Mouse (Mus musculus): Measurements from ENCODE around the gene Map1lc3a. TPM values are rescaled to one million over a fixed set of nuclear protein-coding genes. Genes with fewer than 3 reads are reported as not detected.
A peak's percentile ranks its signal among the peaks of the same experiment; 100 is the strongest.

The Map1lc3a gene
- polyA plus RNA-seq, 1 experiment from 2014 or later: 68.0 TPM

- TF ChIP-seq EP300 (IDR thresholded peaks at IDR 0.05; ENCODE audit: low read depth) (no peak), CTCF (IDR thresholded peaks at IDR 0.05; ENCODE audit: low read depth) (no peak)
- H3K36me3 ChIP-seq (replicated peaks; ENCODE audit: insufficient read depth, low read length): peaks cover 6% of the 10 kb centered on the region
- H3K4me3 ChIP-seq (ENCODE audit: low read depth, low read length): no peak overlapping the region
- no peak for DNase-seq
- no peaks in the 10 kb centered on the region for H3K27me3 ChIP-seq (ENCODE audit: insufficient read depth, low read length)
- 0 out of 2 replicates have a peak overlapping the region, but pooled peaks have one; percentile 11 for H3K27ac ChIP-seq (ENCODE audit: low read depth)
- peaks cover 5% of the 10 kb centered on the region for H3K4me1 ChIP-seq (ENCODE audit: insufficient read depth)
- no peak overlapping the region for H3K9ac ChIP-seq (replicated peaks)
- H3K4me2 ChIP-seq (ENCODE audit: low read depth, low read length): no peak overlapping the region
- no peaks in the 10 kb centered on the region for H3K9me3 ChIP-seq (ENCODE audit: low read length)
- no peak for ATAC-seq
- WGBS (ENCODE audit: insufficient replicate concordance): 78% methylated on average over 2 of the region's 2 CpGs
Observed at GRCm38 (mm10) chr2:155318618-155319017, 42.5 kb downstream of the Map1lc3a start.

GRCm38 (mm10) chr2:155320596-155320995 lies 44.5 kb downstream of the Map1lc3a start:
- Histone ChIP-seq H3K9me3 (ENCODE audit: low read length) (no peaks in the 10 kb centered on the region), H3K27ac (ENCODE audit: low read depth) (no peak overlapping the region), H3K27me3 (ENCODE audit: insufficient read depth, low read length) (no peaks in the 10 kb centered on the region), H3K4me1 (ENCODE audit: insufficient read depth) (peaks cover 5% of the 10 kb centered on the region), H3K4me3 (ENCODE audit: low read depth, low read length) (no peak overlapping the region), H3K9ac (replicated peaks) (no peak overlapping the region), H3K4me2 (ENCODE audit: low read depth, low read length) (no peak overlapping the region), H3K36me3 (replicated peaks; ENCODE audit: insufficient read depth, low read length) (0 out of 2 replicates have a peak, but pooled peaks cover 2% of the 10 kb centered on the region)
- ATAC-seq (peak; percentile 94), DNase-seq (peak; percentile 51)
- 49% methylated on average over 5 of the region's 5 CpGs for WGBS (ENCODE audit: insufficient replicate concordance)
- no peak for TF ChIP-seq CTCF (IDR thresholded peaks at IDR 0.05; ENCODE audit: low read depth)
- no peak for TF ChIP-seq EP300 (IDR thresholded peaks at IDR 0.05; ENCODE audit: low read depth)

- H3K36me3 ChIP-seq (replicated peaks; ENCODE audit: insufficient read depth, low read length): peaks cover 20% of the 10 kb centered on the region
- WGBS (ENCODE audit: insufficient replicate concordance): 90% methylated on average over 4 of the region's 4 CpGs
- H3K4me1 ChIP-seq (ENCODE audit: insufficient read depth): no peaks in the 10 kb centered on the region; the same call in 1 of the 2 replicates
- no peak overlapping the region for H3K4me2 ChIP-seq (ENCODE audit: low read depth, low read length)
- no peaks in the 10 kb centered on the region for H3K9me3 ChIP-seq (ENCODE audit: low read length)
- H3K27me3 ChIP-seq (ENCODE audit: insufficient read depth, low read length): no peaks in the 10 kb centered on the region
- no peak overlapping the region for H3K4me3 ChIP-seq (ENCODE audit: low read depth, low read length)
- no peak for TF ChIP-seq CTCF (IDR thresholded peaks at IDR 0.05; ENCODE audit: low read depth)
- TF ChIP-seq EP300 (IDR thresholded peaks at IDR 0.05; ENCODE audit: low read depth): no peak
- no peak overlapping the region for H3K9ac ChIP-seq (replicated peaks)
- no peak for DNase-seq
- ATAC-seq: no peak
- H3K27ac ChIP-seq (ENCODE audit: low read depth): no peak overlapping the region
Observed at GRCm38 (mm10) chr2:155326001-155326400, 49.9 kb downstream of the Map1lc3a start.

Other genes with a start within 250 kb of the Map1lc3a start
- gene Ahcy, start 201.8 kb upstream of the Map1lc3a start, polyA plus RNA-seq (2015; fragmentation: Nextera tagmentation; extraction: Ambion mirVana): 224 and 247 TPM in 2 replicates
- 10.6 and 12.7 TPM in 2 replicates for gene Itch, start 142.8 kb upstream of the Map1lc3a start, polyA plus RNA-seq (2015; fragmentation: Nextera tagmentation; extraction: Ambion mirVana)
- gene Dynlrb1, start 39.8 kb upstream of the Map1lc3a start, polyA plus RNA-seq (2015; fragmentation: Nextera tagmentation; extraction: Ambion mirVana): 129 and 139 TPM in 2 replicates
- gene Pigu, start 81.1 kb downstream of the Map1lc3a start, polyA plus RNA-seq (2015; fragmentation: Nextera tagmentation; extraction: Ambion mirVana): 15.3 and 15.9 TPM in 2 replicates
- 28.0 and 29.5 TPM in 2 replicates for gene Trp53inp2, start 104.8 kb downstream of the Map1lc3a start, polyA plus RNA-seq (2015; fragmentation: Nextera tagmentation; extraction: Ambion mirVana)
- 6.3 and 6.4 TPM in 2 replicates for gene Ncoa6, start 197.6 kb downstream of the Map1lc3a start, polyA plus RNA-seq (2015; fragmentation: Nextera tagmentation; extraction: Ambion mirVana)
- 7.5 and 8.2 TPM in 2 replicates for gene Acss2, start 241.7 kb downstream of the Map1lc3a start, polyA plus RNA-seq (2015; fragmentation: Nextera tagmentation; extraction: Ambion mirVana)
- 0.22 and 0.25 TPM in 2 replicates for gene Ggt7, start 241.9 kb downstream of the Map1lc3a start, polyA plus RNA-seq (2015; fragmentation: Nextera tagmentation; extraction: Ambion mirVana)

Measured in liver, postnatal 0 days (tissue).